Mouse (Mus musculus) retina, postnatal 7 days (tissue): ENCODE measurements at regions not wholly inside any gene's neighbourhood (a gene's known extent, or its start where the extent isn't known, plus 50 kb on each side); places are given as distances from the start of the nearest gene placed in this dataset.

Source experiments
- DNase-seq: peaks from one replicate; pipeline ENCODE4 v3.0.0-alpha.2; 2012; ENCODE audit warnings: low read depth, low spot score

DNA sequence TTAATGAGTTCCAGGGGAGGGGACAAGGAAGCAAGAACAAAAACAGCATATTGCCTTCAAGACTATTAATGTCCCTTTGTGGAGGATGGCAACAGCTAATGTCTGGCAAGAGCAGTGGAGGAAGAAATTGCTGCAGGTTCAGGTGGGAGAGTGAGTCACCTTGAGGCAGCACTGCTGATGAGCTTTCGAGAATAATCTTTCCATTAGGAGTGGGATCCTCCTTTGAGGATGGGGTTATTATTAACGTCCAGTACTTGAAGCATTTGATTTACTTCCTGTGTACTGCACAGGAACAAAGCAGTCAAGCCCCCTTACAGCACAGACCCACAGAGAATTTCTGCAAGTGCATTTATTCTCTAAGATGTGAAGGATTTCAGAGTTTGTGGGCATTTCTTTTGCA is 671.2 kb upstream of the Stxbp6 start:
- DNase-seq: no peak

- no peak for DNase-seq
Observed at GRCm38 (mm10) chr12:45744619-45745018, 670.1 kb upstream of the Stxbp6 start.

DNA sequence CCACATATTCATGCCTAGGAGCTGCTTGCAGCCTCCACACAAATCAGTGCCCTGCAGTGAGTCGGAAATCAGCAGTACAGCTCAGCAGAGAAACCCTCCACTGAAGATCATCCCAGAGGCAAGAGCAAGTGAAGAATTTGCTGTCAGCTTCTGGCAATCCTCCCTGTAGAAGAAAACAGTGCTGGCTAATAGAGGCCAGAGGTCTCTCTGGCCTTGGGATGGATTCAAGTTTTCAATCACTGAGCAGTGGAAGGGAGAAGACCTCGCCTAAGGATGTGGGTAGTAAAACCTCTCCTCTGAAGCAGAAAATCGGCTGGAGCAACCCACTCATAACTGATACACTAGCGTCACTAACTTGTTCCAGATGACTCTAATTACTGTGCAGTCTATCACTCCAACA is 659.2 kb upstream of the Stxbp6 start:
- no peak for DNase-seq

DNA sequence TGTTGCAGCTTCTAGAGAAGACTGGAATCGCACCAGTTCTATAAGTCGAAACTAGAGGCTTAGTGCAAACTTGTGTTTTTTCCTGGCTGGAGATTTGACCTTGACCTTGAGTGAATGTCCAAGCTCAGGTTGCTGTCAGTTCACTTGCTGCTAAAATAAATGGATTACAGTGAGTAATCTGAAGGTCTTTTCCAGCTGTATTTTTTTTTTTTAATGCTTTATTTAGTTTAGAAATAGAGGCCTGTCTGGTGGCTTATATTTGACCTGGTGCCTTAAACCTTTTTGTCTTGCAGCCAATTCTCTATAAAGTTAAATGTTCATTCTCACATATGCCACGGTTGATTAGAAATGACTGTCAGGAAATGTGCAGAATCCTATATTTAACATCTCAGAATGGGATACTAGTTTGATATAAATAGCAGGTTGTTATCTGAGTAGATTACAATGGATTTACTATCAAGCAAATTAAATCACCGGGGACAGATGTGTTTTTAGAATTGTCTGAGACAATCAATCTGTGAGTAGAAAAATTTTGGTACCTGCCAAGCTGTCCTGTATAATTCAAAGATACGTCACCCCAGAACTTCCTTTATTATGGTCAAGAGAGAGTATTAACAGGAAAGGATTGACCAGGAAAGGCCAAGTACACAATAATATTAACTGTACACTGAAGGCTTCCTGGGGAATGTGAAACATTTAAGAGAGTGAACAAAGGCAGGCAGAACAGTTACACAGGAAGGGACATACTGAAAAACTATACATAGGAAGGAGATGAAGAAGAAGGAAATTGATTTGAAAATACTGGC is 650.3 kb upstream of the Stxbp6 start:
- DNase-seq: no peak

DNA sequence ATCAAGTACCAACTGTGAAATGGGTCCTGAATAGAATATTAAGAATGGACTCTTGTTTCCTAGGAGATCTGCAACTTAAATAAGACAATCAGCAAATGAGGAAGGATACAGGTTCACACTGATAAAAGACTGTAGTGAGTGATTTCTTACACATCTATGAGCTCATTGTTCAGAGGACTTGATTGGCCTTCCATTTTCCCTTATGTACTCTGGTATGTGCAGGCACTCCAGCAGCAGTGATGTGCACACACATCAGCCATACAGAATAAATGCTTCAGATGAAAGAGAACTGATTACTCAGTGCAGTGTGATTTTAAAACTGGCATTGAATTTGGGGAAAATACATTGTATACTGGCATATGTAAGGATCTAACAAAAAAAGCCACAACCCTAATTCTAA is 636.8 kb upstream of the Stxbp6 start:
- no peak for DNase-seq

- no peak for DNase-seq
Observed at GRCm38 (mm10) chr12:45710766-45711165, 636.3 kb upstream of the Stxbp6 start.

- DNase-seq: no peak
Observed at GRCm38 (mm10) chr12:45689291-45689690, 614.8 kb upstream of the Stxbp6 start.

DNA sequence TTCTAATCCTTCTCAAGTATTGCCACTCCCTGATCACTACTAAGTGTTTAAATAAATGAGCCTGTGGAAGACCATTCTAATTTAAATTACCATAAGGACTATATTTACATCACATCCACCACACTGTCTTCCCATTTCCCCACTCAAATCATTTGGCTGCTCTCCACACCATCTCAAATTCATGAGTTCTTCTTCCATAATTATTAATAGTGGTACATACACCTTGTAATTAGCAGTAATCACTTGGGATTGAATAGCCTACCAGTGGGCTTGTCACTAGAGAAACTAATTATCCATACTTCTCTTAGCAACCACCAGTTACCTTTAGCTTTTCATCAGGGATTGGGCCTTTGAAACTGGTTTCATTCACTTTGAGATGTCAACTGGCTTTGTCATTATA is 612.3 kb upstream of the Stxbp6 start:
- no peak for DNase-seq

DNA sequence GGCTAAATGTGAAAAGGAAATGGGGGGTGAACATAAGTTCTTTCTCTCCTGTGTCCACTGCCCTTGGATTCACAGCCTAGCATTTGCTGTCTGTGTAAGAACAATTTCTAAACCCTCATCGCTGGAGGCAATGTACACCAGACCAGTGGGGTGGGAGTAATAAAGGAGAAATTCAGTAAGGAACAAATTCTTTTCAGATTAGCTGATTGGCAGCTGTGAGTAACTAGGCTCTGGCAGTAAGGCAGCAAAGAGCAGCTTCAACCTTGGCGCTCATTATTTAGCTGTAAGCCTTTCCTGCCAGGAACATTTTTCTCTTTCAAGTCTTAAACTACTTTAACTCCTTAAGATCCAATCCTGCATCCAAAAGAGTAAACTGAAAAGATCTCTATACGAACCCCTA is 597.9 kb upstream of the Stxbp6 start:
- DNase-seq: no peak

DNA sequence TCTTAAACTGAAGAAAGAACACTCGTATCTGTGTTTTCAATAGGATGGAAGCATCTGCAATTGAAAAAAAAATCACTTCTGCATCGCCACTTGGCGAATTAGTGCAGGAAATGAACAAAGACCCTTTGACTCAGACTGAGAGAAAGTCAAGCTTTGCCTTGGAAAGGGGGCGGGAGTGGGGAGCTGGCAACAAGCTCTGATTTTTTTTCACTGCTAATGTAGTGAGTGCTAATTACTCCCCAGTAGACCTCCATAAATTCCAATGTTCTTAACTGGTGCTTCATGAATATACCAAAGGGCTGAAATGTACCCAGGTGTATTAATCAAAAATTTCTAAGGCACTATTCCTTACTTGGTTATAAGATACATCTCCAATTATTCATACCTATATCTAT is 597.0 kb upstream of the Stxbp6 start:
- DNase-seq: no peak

DNA sequence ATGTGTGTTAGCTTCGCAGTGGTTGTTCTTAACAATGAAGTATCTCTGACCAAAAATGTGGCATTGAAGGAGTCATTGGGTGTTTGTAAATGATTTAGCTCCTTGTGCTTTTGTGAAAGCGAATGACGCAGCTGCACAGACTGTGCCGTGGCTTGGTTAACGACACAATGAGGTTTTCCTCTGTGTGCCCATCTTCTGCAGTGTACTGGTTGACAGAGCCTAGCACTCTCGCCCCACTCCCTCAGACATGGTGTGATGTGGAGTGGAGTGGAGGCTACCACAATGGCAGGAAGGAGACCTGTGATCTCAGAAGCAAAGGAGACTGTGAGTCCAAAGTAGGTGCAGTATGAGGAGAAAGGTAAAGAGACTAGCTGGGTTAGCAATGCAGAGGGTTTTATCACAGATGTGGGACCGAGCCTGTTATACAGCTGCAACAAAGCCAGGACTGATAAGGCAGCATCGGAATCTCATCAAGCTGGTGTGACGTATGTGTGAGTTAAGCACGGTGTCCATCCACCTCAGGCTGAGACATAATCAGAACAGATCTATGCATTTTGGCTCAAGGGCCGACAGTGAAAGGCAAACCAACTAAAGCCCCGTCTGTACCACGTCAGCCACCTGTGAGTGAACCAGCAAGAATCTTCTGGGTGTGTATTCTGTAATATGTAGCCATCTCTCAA is 596.5 kb upstream of the Stxbp6 start:
- DNase-seq: no peak

DNA sequence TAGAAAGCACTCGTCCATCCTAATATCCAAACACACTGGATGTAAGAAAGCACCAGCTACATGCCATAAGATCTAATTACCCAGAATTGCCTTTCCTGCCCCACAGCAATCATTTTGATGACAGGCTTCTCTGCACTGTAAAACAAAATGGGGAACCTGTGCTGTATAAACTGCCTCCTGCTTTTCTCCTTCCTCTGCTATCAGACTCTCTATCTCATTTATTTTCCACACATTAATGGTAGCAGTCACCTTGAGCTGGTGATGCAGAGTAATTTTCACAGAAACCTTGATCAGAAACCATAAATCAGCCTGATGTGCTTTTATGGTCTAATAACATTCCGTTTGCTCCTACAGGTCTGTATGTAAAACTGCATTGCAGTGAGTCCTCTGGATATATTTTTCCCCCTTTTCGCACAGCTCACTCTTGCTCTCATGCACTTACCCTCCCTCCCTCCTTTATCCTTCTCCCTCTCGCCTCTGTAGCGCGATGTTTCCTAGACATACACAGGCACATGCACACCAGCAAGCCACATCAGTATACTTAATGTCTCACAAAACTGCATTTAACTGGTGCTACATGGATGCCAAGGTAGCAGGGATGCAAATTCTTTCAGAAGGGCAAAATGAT is 595.9 kb upstream of the Stxbp6 start:
- no peak for DNase-seq

- no peak for DNase-seq
Observed at GRCm38 (mm10) chr12:45659612-45660011, 585.1 kb upstream of the Stxbp6 start.

DNA sequence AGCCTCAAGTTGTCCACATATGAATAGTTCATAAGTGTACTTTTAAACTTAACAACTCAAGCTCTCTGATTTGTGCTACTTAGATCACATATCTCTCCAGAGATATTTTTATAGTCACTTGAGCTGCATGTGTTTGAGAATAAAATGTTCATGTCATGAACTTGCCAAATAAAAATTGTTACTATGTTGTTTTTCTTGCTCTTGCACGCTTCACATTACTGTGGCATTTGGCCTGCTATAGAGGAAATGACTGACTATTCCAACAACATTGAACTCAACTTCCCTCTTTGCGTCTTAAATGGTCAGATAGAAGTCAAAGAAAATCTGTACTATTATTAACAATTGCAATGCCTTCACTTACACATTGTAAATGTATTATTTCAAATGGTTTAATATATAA is 582.1 kb upstream of the Stxbp6 start:
- DNase-seq: no peak

DNA sequence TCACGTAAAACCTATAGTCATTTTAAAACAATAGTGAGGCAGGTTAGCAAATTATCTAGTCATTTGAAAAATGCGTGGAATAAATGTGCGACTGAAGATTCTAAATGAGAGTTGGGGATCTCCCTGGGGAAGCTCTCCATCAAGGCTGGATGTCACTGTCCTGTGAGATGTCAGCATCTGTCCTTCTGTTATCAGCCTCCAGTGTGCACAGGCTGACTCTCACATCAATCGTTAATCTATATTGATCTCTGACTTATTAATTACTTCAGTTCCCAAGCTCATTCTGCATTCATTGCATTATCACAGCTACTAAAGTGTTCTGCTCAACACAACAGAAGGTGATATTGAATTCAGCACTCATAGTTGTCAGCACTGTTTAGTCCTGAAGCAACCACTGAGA is 574.1 kb upstream of the Stxbp6 start:
- DNase-seq: no peak

DNA sequence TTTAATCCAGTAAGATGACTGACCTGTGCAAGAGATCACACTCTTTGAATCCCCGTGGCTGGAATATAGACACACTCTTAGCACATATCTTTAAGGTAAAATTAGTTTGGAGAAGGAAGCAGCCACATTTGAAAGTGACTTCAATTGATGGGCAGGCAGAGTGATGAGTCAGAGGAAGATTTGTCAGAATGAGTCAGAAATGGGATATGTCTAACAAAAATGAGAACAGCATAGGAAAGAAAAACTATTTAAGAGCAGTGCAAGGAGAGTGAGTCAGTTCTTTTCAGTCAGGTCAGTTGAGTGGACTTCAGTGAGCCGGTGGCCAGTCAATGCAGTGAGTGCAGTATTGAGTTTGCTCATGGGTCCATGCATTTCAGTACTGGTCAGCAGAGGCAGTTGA is 569.7 kb upstream of the Stxbp6 start:
- DNase-seq: no peak

GRCm38 (mm10) chr12:45622830-45623229 is 548.3 kb upstream of the Stxbp6 start:
- DNase-seq: no peak

GRCm38 (mm10) chr12:45620056-45620455 is 545.5 kb upstream of the Stxbp6 start:
- no peak for DNase-seq

GRCm38 (mm10) chr12:45614509-45615150 is 540.1 kb upstream of the Stxbp6 start:
- no peak for DNase-seq

DNA sequence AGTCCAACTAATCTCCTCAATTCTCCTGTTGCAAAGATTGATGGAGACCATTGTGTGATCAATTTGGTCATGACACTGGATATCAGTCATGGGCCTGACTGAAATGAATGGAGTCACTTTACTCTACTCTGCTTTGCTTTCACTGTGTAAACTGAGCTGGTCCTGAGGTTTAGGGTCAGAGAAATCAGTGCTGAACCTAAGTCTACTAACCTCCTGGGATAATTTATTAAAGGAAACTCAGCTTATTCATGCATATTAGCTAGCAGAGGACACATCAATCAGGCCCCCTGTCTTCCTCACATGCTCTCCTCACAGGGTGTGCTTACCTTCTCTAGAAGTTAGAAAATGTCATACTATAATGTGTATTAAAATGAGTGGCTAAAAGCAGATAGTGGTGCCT is 539.6 kb upstream of the Stxbp6 start:
- no peak for DNase-seq

DNA sequence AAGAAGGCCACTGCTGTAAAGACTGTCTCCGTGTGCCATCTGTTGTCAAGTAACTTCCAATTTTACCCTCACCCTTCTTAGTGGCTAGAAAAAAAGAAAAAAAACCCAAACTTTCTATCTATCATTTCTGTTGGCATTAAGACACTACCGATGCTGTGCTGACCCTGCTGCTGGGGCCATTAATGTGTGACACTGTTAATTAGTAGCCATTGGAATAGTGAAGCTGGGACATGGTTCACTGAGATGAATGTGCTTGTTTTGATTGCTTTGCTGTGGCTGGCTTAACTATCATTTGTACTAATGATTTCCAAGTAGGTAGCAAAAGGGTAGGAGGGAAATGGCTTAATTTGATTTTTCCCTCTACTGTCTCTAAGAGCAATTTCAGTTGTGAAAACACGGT is 524.9 kb upstream of the Stxbp6 start:
- DNase-seq: no peak

- DNase-seq: no peak
Observed at GRCm38 (mm10) chr12:45597904-45598570, 523.5 kb upstream of the Stxbp6 start.
